ENCODE assay signal across 8 mouse cellular contexts in genomic region chr2:48950252-48950315, GRCm38 (mm10). TPM values are rescaled to one million over a fixed set of nuclear protein-coding genes. Genes with fewer than 3 reads are reported as not detected.
A peak's percentile ranks its signal among the peaks of the same experiment; 100 is the strongest.
DNase-seq lines count a peak whose midpoint lies in the region; ATAC-seq and TF ChIP-seq lines count a peak whose summit lies in the region.

Gene Orc4 (minus strand): TSS chr2:48950277.

- H3K4me1 ChIP-seq in heart, embryonic 10.5 days = no peaks in the 10 kb centered on the region
- no peaks in the 10 kb centered on the region for H3K4me1 ChIP-seq in midbrain, postnatal 0 days (ENCODE audit: insufficient read depth, low read length)

- H3K36me3 ChIP-seq in heart, embryonic 10.5 days = no peaks in the 10 kb centered on the region
- no peaks in the 10 kb centered on the region for H3K36me3 ChIP-seq in midbrain, postnatal 0 days (ENCODE audit: insufficient read depth, low read length)

- H3K27ac ChIP-seq in left cerebral cortex, adult 2 months = peak within 1 kb of the TSS; percentile 97
- H3K27ac ChIP-seq in heart, embryonic 10.5 days = peak within 1 kb of the TSS; percentile 95
- peak within 1 kb of the TSS; percentile 95 for H3K27ac ChIP-seq in midbrain, postnatal 0 days (ENCODE audit: low read depth, low read length)

- peak within 1 kb of the TSS; percentile 85 for H3K4me3 ChIP-seq in left cerebral cortex, adult 2 months
- H3K4me3 ChIP-seq in heart, embryonic 10.5 days = peak within 1 kb of the TSS; percentile 89
- H3K4me3 ChIP-seq in midbrain, postnatal 0 days (ENCODE audit: low read depth, low read length) = peak within 1 kb of the TSS; percentile 76

- no peak for ATAC-seq in common myeloid progenitor, adult 5-6 weeks (replicated peaks; ENCODE audit: low read depth, poor library complexity, severe bottlenecking)
- no peak; the same call in 1 of the 2 replicates for ATAC-seq in midbrain, postnatal 0 days (ENCODE audit: low FRiP score)

- no peaks in the 10 kb centered on the region for H3K9me3 ChIP-seq in heart, embryonic 10.5 days
- H3K9me3 ChIP-seq in midbrain, postnatal 0 days (ENCODE audit: low read length) = no peaks in the 10 kb centered on the region

- peak within 1 kb of the TSS; percentile 93 for H3K9ac ChIP-seq in midbrain, postnatal 0 days (replicated peaks; ENCODE audit: low read length, poor library complexity, severe bottlenecking)

- 0% methylated on average over 2 of the region's 2 CpGs for WGBS in heart, embryonic 10.5 days
- WGBS in midbrain, postnatal 0 days = 0% methylated on average over 2 of the region's 2 CpGs

- TF ChIP-seq CTCF in left cerebral cortex, adult 2 months (IDR thresholded peaks at IDR 0.05) = no peak
- no peak for TF ChIP-seq CTCF in midbrain, postnatal 0 days (IDR thresholded peaks at IDR 0.05)

- no peak for DNase-seq in left cerebral cortex, adult 2 months (ENCODE audit: extremely low spot score in 1 of 2, low spot score in 2 of 2)
- no peak for DNase-seq in left cerebral cortex, adult 11 months (ENCODE audit: low spot score)
- DNase-seq in heart, embryonic 10.5 days (ENCODE audit: low spot score) = no peak
- no peak for DNase-seq in left cerebral cortex, adult 8-10 months (ENCODE audit: low spot score in 2 of 2)
- DNase-seq in midbrain, postnatal 0 days (ENCODE audit: low spot score) = no peak
- DNase-seq in cerebellum, postnatal 14 days = no peak
- no peak for DNase-seq in ovary, postnatal 36 days (ENCODE audit: low spot score)

- intact Hi-C loops in left cerebral cortex, adult 2 months (cut with DNase I) = no loop called here

- peak within 1 kb of the TSS; percentile 48 for H3K4me2 ChIP-seq in midbrain, postnatal 0 days (ENCODE audit: low read depth, low read length, poor library complexity, severe bottlenecking)

- no peaks in the 10 kb centered on the region for H3K27me3 ChIP-seq in heart, embryonic 10.5 days (ENCODE audit: insufficient read depth, poor library complexity, severe bottlenecking)
- no peaks in the 10 kb centered on the region for H3K27me3 ChIP-seq in midbrain, postnatal 0 days (ENCODE audit: insufficient read depth, low read length)

RNA-seq across cellular contexts. Expression of gene Orc4, which starts in this region (rescaled TPM):
- total RNA-seq in left cerebral cortex, adult 2 months (2021) = 10 to 100 TPM; 68.1 to 86.5 TPM
- total RNA-seq in common myeloid progenitor, adult 5-6 weeks (2017) = 203 and 226 TPM in 2 replicates
- polyA plus RNA-seq in heart, embryonic 10.5 days (2016; fragmentation: Nextera tagmentation; extraction: Ambion mirVana) = 94.4 and 97.8 TPM in 2 replicates
- total RNA-seq in left cerebral cortex, adult 8-10 months (2022) = 10 to 100 TPM; 64.0 to 75.0 (median 68.9) TPM
- total RNA-seq in midbrain, postnatal 0 days (2014; rRNA removed) = 42.9 and 86.2 TPM in 2 replicates
- 69.0 and 75.0 TPM in 2 replicates for polyA plus RNA-seq in midbrain, postnatal 0 days (2015; fragmentation: Nextera tagmentation; extraction: Ambion mirVana)
